Mouse (Mus musculus) T-cell, adult 2 months (primary cell): Measurements from ENCODE around the gene Casp2.

ENCODE experiments used
- DNase-seq: peaks from one replicate; pipeline ENCODE4 v3.0.0; 2022; ENCODE audit warnings: low spot score

The Casp2 gene

GRCm38 (mm10) chr6:42264626-42265312 lies at the start of gene Casp2:
TSS of gene Casp2 (plus strand) at chr6:42264985.
- peak; percentile 96 for DNase-seq

GRCm38 (mm10) chr6:42215028-42215427 lies 49.8 kb upstream of the Casp2 start, which contains the start of gene Tas2r144:
TSS of gene Tas2r144 (plus strand) at chr6:42215328.
- DNase-seq, result no peak

DNA sequence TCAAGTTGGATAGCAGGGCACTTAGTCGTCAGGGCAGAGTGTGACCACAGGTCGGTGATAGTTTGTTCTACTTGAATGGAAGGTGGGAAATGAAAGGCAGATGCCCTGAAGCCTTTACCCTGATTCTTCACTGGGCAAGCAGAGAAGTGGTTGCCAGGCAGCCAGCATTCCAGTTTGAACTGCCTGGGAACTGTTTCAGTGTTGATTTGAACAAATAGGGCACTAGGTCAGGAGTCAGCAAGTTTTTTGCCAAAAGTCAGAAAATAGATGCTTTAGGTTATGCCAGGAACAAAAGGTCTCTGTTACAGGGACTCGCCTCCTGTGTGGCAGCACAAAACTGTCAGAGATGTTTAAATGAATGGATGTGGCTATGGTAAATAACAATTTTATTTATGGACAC lies 42.5 kb upstream of the Casp2 start:
- no peak for DNase-seq

GRCm38 (mm10) chr6:42225046-42225445 lies 39.7 kb upstream of the Casp2 start:
- no peak for DNase-seq

DNA sequence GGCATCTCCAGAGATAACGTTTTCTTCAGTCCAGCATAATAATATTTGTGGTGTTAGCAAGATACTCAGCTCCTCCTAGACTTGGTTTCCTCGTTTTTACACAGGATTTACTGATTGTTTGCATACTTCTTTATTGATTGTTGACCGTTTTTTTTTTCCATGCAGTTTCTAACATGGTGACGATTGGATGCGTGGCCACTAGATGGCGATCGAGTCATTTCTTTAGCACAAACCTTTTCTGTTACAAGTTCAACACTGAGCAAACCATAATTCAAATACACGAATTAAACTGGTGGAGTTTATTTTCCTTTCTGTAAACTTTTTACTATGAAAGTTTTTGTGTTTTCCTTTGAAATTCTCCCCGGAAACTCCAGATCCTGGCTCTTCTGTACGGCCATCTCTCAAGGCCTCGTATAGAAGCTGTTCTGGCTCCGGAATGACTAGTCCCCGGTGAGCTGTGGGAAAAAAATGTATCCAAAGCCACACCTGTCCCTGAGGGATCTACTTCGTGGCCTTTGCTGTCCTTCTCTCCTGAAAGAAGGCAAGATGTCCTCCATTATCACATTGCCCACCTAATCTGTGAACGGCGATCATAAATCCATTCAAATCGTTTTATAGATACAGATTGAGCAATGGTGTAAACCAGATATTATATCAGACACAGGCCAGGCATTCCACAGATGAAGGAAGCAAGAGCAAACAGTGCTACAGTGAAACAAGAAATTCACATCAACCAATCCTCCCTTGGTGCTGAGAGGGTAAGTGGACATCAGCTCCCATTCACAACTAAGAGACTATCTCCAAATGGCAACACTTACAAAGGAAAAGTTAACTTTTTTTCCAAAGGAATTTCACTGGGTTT lies 37.3 kb upstream of the Casp2 start:
- DNase-seq, result peak; percentile 54

- no peak for DNase-seq
These were observed 35.2 kb upstream of the Casp2 start for GRCm38 (mm10) chr6:42229610-42230009.

DNA sequence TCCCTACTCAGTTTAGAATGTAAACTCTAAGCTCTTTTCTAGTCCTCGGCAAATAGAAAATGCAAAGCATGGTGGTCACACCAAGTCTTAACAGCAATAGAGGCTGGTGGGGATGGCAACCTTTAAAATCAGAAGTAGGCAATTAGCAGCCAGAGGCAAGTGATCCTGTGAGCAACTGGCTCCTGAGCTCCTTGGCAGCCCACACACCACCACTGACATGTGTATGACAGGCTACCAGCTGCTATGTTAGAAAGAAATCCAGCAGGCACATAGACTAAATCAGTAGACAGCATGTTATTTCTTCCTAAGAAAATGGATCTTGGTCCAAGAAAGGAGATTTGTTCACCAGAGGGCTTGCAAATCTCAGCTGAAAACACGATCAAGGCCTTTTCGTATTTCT lies 33.6 kb upstream of the Casp2 start:
- DNase-seq, result no peak

GRCm38 (mm10) chr6:42237276-42237805 lies 27.4 kb upstream of the Casp2 start:
- DNase-seq, result no peak

DNA sequence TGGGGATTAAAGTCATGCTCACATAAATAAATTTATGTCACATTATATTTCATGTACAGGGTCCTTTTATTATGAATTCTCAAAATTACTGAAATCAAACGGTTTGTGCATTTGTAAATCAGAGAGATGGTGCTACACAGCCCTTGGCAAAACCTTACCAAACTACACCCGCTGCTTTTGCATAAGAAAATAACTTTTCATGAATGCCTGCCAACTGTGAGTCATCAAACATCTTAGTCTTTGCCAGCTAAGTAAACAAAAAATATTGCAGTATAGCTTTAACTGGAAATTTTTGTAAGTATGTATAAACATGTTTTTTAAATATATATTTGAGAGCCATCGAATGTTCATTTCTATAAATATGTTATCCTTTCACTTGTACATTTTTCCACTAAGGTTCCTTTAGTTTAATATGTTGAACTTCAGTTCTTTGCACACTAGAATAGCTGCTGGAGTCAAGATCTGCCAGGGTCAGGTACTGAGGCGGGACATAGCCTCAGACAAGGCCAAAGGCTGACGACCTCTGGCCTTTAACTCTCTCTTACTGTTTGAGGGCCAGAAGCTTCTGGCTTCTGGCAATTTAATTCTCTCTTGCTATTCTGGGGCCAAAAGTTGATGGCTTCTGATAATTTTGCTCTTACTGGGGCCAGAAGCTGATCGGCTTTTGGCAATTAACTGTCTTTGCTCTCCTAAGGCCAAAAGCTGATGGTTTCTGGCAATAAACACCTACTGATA lies 23.3 kb upstream of the Casp2 start:
- DNase-seq, result no peak

- DNase-seq, result peak; percentile 85
These were observed 19.0 kb upstream of the Casp2 start, which contains the start of gene Gstk1 for GRCm38 (mm10) chr6:42245711-42246353. TSS of gene Gstk1 (plus strand) at chr6:42245935.

DNA sequence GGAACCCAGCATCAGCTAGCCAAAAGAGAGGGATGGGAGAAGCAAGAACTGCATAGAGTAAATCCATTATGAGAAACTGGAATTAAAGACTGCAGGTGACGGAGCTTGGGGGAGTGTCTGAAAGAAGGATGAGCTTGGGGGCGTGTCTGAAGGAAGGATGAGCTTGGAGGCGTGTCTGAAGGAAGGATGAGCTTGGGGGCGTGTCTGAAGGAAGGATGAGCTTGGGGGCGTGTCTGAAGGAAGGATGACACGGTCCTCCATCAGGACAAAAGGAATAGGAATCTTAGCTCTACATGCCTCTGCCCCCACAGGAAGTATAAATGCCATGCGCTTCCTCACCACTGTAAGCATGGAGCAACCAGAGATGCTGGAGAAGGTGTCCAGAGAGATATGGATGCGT lies 17.6 kb upstream of the Casp2 start:
- DNase-seq, result no peak

DNA sequence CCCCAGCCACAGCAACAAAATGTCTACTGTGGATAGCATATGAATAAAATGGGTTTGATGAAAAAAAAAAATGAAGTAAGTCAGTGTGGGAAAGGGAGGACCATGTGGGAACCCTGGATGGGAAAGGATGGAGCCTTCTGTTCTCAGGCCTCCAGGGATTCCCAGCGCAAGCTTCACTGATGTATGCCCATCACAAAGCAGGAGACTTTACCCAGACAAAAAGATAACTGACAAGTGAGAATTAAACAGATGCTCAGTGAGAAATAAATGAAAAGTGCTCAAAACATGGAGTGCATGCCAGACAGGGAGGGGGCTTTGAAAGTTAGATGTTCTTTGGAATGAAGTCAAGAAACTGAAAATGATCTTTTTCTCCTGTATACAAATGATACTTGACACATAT lies 16.8 kb upstream of the Casp2 start:
- no peak for DNase-seq

DNA sequence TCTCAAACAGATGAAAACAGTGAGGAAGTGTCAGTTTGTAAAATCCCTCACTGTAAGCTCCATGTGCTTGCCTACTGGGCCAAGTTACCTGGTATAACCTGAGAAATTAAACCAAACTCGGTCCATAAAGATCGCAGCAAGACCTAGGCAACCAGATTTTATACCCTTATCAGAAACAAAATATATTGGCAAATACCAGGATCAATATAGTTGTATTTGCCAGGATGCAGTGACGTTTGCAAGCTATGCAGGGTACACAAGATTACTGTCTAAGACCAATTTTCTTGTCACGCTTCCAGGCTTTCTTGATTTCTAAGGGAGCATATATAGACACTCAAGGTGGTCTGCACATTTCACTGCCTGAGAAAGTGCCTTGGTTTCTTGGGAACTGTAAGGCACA lies 13.0 kb upstream of the Casp2 start:
- DNase-seq, result no peak

GRCm38 (mm10) chr6:42253103-42253502 lies 11.7 kb upstream of the Casp2 start:
- DNase-seq, result no peak

DNA sequence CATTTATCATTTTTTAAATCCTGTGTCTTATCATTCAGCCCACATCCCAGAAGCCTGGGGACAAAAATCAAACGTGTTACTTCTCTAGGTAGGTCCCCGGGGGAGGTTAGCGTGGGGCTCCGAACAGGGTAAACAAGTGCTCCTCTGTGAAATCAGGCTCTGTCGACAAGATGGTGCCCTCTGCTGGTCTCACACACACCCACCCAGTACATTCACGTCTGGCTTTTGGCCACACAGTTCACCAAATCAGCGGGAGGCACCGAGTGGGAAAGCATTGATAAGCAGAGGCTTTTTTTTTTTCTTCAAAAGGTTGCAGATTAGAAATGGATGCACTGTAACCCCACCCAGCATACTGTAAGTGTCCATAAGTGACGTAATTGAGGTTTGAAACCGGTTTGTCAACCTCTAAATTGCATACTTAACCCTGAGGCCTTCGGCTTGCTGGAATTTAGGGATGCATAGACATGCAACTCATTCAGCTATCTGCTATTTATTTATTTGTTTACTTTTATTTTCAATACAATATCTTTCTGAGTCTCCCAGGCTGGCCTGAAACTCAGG lies 7.4 kb upstream of the Casp2 start:
- peak; percentile 68 for DNase-seq

DNA sequence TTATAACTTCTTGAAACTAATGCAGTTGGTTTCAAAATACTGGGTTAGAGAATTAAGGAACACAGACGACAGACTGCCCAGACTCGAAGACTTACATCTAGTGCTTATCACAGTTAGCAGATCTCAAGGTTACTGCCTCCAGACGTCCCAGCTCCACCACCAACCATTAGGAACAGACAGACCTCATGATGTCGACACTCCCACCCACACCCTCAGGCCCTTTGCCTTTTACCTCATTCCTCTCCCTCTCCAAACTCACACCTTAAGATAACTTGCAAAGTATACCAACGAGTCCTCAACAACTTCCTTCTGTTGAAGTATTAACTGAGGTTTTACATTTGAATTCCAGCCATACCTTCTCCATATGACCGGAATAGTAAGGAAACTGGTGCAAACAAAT lies 4.4 kb upstream of the Casp2 start:
- no peak for DNase-seq

DNA sequence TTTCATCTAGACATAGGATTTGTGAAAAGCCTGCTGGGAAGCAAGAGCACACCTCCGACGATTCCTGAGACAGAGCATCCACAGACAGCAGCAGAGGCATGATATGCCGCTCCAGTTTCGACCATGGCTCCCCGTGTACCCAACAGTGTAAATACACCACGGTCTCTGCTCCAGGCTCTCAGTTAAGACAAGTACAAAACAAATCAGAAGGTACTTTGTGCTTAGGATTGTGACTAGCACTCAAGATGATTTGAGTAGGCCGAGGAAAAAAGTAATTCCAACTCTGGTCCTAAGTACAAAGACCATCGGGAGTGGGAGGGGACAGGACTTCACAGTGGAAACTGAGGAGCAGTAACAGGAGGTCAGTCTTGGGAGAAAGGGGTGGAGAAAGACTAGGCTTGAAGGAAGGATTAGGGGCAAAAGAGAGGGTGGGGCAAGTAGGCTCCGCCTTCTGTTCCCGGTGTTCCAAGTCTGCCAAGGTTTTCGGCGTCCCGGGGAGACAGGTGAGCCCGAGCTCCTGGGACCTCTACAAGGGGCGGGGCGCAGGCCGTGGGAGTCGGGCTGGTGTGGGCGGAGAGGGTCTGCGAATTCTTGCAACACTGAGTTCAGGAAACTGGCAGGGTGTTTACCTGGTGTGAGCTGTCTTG lies 3.1 kb upstream of the Casp2 start, which contains the start of gene Tmem139:
Gene Tmem139 (plus strand): TSS at position 447 of the 647 bp plus-strand sequence.
- DNase-seq, result no peak

- peak; percentile 46 for DNase-seq
These were observed 876 bp downstream of the Casp2 start for GRCm38 (mm10) chr6:42265391-42266330.

DNA sequence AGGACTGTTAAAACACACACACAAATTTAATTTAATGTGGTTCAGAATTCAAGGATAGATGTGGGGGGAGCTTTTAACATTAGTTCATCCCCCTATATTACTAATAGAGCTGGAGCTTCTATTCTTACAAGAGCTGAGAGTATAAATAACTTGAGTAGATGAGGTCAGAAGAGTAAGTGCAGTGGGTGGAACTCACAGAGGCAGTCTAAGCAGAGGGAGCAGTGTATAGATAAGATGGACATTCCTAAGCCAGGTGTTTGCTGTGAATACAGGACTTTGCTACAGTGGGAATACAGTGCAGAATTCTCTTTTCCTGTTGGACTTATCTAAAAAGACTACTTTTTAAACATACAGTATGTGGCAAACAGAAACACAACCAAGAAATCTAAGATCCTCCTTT lies 6.0 kb downstream of the Casp2 start:
- DNase-seq, result no peak

- no peak for DNase-seq
These were observed 11.4 kb downstream of the Casp2 start for GRCm38 (mm10) chr6:42276151-42276550.
